ENCODE assay signal across 23 mouse cellular contexts in the genomic region with DNA sequence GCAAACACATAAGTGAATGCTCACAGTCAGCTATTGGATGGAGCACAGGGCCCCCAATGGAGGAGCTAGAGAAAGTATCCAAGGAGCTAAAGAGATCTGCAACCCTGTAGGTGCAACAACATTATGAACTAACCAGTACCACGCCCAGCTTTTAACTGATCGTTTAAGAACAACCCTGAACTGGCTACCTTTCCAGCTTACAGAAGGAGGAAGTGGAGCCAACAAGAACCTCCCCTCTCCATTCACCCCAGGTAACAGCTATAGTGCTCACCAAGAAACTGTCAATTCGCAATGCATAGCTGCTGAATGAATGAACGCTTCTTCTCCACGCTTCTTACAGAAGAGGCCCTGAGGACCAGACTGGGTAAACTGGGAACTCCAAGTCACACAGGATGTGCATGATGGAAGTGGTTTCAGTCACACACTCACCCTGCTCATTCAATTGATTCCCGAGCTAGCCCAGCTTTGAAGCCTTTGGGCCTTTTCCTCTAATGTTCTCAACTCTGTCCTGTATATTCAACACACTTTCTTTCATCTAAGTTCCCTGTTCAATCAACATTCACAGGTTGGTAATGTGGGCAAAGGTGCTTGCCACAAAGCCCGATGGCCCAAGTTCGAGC. TPM values are rescaled to one million over a fixed set of nuclear protein-coding genes. Genes with fewer than 3 reads are reported as not detected.
"Had no signal": no experiment of that assay in that cellular context is flagged by ENCODE, and none has a peak within 500 bp of the region (broad histone marks: within the 10 kb centered on the region; RNA-seq: fewer than 3 reads in every experiment).

No protein-coding gene starts in this region.

- H3K4me3 ChIP-seq: limb, embryonic 12.5 days; limb, embryonic 15.5 days; midbrain, embryonic 12.5 days; myocyte; neural tube, embryonic 12.5 days; neural tube, embryonic 15.5 days; stomach, embryonic 15.5 days had no signal

- H3K27me3 ChIP-seq: limb, embryonic 12.5 days; limb, embryonic 15.5 days; midbrain, embryonic 12.5 days; neural tube, embryonic 12.5 days; neural tube, embryonic 15.5 days; stomach, embryonic 15.5 days had no signal

- DNase-seq: kidney, adult 18-20 months; kidney, adult 9 months; kidney, postnatal 14 days; kidney, postnatal 4 days; left cerebral cortex, postnatal 4 days; liver, postnatal 0 days; lung, embryonic 14.5 days; retina, postnatal 1 day; thymus, adult 18-20 months; thymus, postnatal 25 days had no signal

- H3K4me1 ChIP-seq: limb, embryonic 12.5 days had no signal

- H3K9me3 ChIP-seq: limb, embryonic 12.5 days; limb, embryonic 15.5 days; midbrain, embryonic 12.5 days; neural tube, embryonic 12.5 days; neural tube, embryonic 15.5 days; stomach, embryonic 15.5 days had no signal

- H3K27ac ChIP-seq: limb, embryonic 12.5 days; limb, embryonic 15.5 days; liver, embryonic 14.5 days; macrophage; midbrain, embryonic 12.5 days; neural tube, embryonic 12.5 days; neural tube, embryonic 15.5 days; stomach, embryonic 15.5 days had no signal

- H3K9ac ChIP-seq: limb, embryonic 12.5 days; limb, embryonic 15.5 days; liver, embryonic 14.5 days; liver, postnatal 0 days; lung, embryonic 14.5 days; midbrain, embryonic 12.5 days; neural tube, embryonic 12.5 days; neural tube, embryonic 15.5 days; stomach, embryonic 15.5 days had no signal

- H3K36me3 ChIP-seq: limb, embryonic 15.5 days; neural tube, embryonic 15.5 days; stomach, embryonic 15.5 days had no signal

RNA-seq across cellular contexts. Expression of gene Zfp541, which starts 36.9 kb away (rescaled TPM):
- total RNA-seq: megakaryocyte-erythroid progenitor cell, adult 5-6 weeks; monocyte, adult 5-6 weeks had no signal
- polyA plus RNA-seq: limb, embryonic 12.5 days; limb, embryonic 15.5 days; liver, embryonic 11.5 days; liver, postnatal 0 days; lung, embryonic 14.5 days; lung, postnatal 0 days; macrophage; midbrain, embryonic 12.5 days; myocyte had no signal

RNA-seq across cellular contexts. Expression of gene Ehd2, which starts 57.3 kb away (rescaled TPM):
- total RNA-seq: monocyte, adult 5-6 weeks had no signal
- polyA plus RNA-seq: macrophage had no signal
